Mouse (Mus musculus) testis, postnatal 14 days (tissue): Measurements from ENCODE around the gene Slc17a2.
"Not testable (repeated sequence)": the region's sequence is repeated elsewhere in the genome, so short reads cannot be mapped to it uniquely, and the experiment has no call there.

ENCODE experiments used
- DNase-seq: peaks from one replicate; pipeline ENCODE4 v3.0.0; 2021; ENCODE audit warnings: low spot score

The Slc17a2 gene

DNA sequence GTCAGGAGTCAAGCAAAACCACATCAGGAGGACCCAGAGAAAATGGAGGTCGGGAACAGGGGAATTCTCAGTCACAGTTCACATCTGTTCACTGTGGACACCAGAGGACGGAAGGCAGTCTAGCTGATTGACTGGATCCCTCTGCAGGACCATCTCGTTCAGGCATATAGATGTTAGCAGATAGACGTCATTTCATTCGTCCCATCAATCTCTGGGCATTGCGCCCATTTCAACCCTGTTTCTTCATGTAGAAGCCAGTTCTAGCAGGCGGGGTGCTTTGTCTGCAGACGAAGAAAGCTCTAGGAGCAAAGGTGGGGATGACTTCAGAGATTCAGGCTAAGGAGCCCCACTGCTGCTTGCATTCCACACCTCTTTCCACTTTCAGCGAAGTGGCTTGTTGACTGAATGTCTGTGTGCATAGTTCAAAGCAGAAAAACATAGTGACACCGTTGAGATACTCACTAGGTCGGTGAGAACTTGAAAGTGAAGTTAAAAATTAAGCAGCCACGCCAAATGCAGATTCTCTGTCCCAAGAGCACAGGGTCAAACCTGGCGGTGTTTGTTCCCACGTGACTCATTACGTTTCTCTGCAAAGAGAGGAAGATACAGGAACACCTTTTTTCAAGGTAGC is at the start of gene Slc17a2:
Gene Slc17a2, plus strand, starts transcription at position 572 of the 631 bp plus-strand sequence.
- DNase-seq: no peak

DNA sequence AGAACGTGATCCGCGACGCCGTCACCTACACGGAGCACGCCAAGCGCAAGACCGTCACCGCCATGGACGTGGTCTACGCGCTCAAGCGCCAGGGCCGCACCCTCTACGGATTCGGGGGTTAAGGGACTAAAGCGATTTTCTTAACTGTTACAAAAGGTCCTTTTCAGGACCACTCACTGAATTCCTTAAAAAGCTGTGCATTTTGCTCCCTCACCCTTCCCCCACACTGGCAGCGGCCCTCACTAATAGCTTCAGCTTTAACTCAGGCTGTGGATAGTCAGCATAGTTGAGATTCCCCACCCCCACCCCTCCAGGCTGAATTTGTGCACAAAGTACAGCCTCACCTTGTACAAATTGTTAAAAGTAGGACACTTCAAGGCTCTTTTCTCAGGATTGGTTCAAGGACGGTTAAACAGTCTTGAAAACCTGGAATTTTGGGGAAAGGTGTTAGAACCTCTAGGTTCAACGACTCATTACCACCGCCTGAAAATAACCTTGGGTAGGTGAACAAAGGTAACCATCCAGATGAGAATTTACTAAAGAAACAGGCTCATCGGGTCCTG is 49.5 kb upstream of the Slc17a2 start:
- DNase-seq: peak; percentile 73

DNA sequence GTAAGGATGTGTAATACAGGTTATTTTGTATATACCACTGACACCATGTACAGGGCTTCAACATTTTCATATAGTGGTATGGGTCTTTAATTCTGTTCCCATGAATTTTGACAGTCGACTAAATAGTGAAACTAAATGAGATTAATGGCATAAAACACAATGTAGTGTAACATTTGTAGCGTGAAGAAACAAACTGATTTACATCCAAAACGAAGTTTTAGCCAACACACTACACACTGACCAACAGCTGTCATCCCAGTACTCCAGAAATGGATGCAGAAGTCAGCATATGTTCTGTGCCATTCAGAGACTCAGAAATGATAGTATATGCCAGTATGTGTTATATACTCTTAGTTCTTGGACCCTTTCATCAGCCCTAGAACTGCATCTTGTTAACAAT is 48.9 kb upstream of the Slc17a2 start:
- no peak for DNase-seq

DNA sequence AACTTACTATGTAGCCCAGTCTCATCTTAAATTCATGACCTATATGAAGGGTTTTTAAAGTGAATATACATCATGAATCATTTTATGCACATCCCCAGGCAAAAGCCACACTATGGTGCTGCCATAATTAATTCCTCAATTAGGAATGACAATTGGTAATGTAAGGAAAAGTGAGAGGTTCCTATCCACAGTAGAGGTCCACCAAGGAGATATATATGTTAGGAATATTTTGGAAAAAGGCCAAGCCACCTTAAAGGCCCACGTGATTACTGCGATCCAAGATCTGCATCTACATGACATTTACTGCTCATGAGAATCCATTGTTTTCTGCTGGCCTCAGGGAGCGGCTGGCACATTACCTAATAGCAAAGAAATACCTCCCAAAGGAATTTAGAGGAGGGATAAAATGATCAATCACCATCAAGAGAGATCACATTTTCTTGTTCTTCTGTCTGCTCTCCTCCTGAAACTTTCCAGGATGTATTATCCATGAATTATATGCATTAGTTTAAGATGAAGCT is 47.5 kb upstream of the Slc17a2 start:
- DNase-seq: no peak

DNA sequence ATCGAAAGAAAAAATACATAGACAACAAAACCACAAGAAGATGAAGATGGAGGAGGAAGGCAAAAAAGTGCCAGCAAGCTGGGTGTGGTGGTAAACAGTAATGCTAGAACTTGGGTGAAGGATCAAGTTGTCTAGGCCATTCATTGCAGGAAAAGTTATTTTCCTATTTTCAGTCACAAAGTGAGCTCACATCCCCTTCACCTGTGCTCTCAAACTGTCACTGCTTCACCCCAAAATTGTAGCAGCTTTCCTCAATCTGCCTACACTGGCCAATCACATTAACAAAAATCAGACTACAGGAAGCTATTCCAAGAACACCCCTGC is 46.9 kb upstream of the Slc17a2 start:
- no peak for DNase-seq

DNA sequence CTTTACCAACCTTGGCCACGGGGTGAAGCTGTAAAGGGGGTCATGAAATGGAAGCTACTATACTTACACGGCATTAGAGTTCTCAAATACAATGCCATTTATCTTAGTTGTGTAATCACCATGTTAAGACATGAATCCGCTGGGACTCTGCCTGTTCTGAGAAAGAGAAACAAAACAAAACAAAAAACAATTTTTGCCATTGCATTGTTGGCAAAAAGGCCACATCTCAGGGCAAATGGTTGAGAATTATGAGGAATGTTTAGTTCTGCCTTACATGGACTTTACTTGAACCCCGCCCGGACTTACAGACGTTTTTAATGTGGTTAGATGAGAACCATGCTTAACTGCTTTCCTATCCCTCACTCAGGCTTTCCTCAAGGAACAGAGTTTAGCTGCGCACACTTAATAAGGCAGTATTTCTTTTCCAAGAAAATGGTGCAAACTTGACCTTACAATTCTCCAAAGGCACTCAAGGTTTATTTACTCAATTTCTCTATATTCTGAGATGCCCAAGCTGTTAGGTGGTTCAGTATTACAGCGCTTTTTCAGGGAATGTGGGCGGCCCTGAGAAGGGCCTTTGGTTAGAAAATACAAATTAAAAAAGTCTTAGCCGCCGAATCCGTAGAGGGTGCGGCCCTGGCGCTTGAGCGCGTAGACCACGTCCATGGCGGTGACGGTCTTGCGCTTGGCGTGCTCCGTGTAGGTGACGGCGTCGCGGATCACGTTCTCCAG is 46.4 kb upstream of the Slc17a2 start:
- no peak for DNase-seq

DNA sequence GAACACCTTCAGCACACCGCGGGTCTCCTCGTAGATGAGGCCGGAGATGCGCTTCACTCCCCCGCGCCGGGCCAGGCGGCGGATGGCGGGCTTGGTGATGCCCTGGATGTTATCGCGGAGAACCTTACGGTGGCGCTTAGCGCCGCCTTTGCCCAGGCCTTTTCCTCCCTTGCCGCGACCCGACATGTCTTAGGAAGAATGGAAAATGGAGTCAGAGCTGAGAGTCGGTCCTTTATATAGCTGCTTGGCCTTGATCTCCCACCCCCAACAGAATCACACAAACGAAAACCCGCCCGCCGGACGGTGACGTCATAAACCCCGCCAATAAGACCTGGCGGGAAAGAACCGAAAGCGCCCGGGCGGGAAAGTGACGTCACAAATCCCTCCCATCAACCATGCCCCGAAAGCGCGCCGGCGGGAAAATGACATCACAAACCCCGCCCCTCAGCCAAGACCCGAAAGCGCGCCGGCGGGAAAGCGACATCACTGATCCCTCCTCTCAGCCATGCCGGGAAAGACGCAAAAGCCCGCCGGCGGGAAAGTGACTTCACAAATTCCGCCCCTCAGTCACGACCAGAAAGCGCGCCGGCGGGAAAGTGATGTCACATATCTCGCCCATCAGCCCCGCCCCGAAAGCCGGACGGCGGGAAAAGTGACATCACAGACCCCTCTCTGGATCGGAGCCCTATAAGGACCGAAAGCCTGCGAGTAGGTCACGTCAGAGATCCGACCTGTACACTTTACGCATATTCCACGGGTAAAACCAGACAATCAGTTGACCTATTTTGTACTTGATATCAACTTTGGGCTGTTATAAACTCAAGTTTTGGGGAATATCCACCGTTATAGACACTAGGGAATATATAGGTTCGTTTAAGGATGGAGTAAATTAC is 45.6 kb upstream of the Slc17a2 start, which contains the start of gene Hist1h4a:
Gene Hist1h4a, minus strand, starts transcription at position 259 of the 893 bp plus-strand sequence.
- peak; percentile 98 for DNase-seq

DNA sequence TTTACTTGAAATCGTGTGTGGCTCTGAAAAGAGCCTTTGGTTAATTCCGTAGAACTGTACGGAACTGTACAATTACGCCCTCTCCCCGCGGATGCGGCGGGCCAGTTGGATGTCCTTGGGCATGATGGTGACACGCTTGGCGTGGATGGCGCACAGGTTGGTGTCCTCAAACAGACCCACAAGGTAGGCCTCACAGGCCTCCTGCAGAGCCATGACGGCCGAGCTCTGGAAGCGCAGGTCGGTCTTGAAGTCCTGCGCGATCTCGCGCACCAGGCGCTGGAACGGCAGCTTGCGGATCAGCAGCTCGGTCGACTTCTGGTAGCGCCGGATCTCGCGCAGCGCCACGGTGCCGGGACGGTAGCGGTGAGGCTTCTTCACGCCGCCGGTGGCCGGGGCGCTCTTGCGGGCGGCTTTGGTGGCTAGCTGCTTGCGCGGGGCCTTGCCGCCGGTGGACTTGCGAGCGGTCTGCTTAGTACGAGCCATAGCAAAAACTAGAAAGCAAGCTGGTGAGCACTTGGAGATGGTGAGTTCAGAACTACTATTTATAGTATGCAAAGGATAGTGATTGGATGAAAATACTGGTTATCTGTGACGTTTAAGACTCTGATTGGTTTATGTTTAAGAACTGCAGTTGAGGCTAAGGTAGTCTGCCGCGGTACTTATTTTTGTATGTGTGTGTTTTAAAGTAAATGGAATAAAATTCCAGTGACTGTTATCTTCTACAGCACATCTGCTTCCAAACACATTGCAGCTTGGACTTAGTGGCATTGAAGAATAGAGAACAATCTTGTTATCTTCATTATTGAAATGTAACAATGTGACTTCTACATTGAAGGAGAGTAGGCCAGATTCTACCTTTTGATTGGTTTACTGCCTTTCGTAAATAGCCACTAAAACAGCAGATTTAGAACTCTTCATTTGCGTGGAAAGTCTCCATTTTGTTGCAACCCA is 44.6 kb upstream of the Slc17a2 start, which contains the start of gene Hist1h3a:
Gene Hist1h3a, minus strand, starts transcription at position 516 of the 951 bp plus-strand sequence.
- DNase-seq: peak; percentile 87

DNA sequence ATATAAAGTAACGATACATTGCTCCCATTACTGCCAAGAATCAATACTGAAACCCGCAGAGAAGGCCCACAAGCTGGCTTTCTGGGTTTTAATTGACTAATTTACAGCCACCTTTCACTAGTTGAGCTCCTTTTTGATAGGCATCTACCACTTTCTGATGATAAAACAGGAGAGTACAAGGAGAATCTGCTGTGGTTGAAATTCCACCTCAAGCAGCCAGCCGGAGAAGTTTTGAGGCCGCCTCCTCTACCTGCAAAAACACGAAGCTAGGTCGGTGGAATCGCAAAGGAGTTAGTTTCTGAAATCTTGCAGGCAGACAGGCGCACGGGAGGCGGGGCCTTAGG is 43.6 kb upstream of the Slc17a2 start:
- no peak for DNase-seq

DNA sequence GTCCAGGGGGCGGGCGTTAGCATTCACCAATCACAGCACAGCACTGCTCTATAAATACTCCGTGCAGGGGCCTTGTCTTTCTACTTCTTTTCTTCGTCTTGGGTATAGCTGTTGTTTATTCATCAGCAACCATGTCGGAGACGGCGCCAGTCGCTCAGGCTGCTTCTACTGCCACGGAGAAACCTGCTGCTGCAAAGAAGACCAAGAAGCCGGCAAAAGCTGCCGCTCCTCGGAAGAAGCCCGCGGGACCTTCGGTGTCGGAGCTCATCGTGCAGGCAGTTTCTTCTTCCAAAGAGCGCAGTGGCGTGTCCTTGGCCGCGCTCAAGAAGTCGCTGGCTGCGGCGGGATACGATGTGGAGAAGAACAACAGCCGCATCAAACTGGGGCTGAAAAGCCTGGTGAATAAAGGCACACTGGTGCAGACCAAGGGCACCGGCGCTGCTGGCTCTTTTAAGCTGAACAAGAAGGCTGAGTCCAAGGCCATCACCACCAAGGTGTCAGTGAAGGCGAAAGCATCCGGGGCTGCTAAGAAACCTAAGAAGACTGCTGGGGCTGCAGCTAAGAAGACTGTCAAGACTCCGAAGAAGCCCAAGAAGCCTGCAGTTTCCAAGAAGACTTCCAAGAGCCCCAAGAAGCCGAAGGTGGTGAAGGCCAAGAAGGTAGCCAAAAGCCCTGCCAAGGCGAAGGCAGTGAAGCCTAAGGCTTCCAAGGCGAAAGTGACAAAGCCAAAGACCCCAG is 43.0 kb upstream of the Slc17a2 start, which contains the start of gene Hist1h1a:
Gene Hist1h1a, plus strand, starts transcription at position 81 of the 738 bp plus-strand sequence.
- peak; percentile 94 for DNase-seq

DNA sequence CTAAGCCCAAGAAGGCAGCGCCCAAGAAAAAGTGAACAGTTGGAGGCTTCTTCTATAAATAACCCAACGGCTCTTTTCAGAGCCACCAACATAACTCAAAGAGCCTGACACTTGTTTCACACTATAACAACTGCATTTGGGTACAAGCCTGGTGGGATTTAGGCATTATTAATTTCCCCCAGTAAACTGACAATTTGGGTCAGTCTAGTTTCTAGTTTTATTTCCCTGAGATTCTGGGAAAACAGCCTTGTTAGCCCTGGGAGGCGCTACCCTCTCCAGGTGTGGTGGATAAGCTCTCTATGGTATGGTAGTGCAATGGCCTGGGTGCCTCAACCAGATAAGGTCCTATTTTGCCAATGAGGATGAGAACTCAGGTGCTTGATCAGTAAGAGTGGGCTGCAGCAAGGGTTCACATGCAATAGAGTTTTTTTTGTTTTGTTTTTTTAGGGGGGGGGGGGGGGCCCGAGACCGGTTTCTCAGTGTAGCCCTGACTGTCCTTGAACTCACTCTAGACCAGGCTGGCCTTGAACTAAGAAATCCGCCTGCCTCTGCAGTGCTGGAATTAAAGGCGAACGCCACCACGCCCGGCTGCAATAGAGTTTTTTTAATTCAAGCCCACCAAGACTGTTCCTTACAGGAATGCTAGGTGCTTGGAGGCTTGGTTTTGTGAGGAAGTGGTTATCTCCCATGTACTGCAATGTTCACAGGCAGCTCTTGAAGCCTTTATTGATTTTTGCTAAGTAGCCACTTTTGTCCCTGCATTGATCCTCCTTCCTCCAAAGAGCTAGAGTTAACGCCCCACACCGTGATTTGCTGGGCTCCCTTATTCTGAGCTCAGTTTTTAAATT is 42.2 kb upstream of the Slc17a2 start:
- peak; percentile 58 for DNase-seq

DNA sequence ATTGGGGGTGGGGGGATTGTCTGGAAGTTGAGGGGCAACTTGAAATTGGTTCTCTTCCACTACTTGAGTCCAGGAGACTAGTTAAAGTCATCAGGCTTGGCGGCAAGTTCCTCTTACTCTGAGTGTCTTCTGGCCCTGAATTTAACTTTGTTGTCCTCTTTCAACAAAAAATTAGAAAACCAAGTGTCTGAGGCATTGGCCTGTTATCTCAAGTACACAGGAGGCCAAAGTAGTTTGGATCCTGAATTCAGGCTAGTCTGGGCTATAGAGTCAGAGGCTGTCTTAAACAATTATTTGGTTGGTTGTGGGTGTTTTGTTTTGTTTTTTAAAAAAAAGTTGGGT is 41.6 kb upstream of the Slc17a2 start:
- no peak for DNase-seq

DNA sequence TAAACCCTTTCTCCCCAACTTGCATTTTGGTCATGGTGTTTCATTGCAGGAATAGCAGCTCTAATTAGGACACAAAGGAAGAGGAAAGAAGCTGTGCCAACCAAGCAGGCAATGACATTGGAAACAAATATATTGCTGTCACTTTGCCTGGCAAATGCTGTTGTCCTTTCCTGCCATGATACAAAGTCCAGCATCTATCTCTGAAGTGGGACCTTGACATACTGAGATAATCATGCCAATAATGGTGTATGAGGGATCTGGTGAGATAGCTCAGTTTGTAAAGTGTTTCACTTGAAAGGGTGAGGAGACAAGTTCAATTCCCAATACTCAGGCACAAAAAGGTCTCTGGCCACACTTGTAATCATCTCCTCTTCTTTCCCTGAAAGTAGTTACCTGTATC is 40.0 kb upstream of the Slc17a2 start:
- DNase-seq: no peak

DNA sequence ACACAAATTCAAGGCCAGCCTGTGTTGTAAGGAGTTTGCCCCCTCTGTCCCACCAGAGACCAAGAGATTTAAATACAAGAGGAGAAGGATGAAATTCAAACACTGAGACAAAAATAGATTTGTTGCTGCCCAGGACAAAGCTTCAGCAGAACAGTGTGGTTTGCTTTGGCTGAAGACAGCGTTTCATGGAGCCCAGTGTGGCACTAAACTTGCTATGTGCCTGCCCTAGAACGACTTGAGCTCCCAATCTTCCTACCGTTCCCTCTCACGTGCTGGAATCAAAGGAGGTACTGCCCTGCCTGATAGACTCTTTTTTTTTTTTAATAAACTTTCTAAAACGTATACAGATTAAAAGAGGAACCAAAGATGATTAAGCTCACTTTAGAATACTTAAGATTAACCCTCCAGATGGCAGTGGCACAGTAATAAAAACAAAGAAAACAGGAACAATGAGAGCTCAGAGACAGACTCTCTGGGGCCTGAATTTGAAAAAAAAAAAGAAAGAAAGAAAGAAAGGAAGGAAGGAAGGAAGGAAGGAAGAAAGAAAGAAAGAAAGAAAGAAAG is 37.9 kb upstream of the Slc17a2 start:
- DNase-seq: no peak

DNA sequence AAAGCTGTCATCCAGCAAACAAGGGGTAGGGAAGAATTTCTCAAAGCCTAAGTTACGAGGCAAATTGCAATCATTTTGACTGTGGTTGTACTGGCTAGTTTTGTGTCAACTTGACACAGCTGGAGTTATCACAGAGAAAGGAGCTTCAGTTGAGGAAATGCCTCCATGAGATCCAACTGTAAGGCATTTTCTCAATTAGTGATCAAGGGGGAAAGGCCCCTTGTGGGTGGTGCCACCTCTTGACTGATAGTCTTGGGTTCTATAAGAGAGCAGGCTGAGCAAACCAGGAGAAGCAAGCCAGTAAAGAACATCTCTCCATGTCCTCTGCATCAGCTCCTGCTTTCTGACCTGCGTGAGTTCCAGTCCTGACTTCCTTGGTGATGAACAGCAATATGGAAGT is 37.2 kb upstream of the Slc17a2 start, which contains the start of gene Trim38:
Gene Trim38, plus strand, starts transcription at position 301 of the 400 bp plus-strand sequence.
- DNase-seq: not testable (repeated sequence)

DNA sequence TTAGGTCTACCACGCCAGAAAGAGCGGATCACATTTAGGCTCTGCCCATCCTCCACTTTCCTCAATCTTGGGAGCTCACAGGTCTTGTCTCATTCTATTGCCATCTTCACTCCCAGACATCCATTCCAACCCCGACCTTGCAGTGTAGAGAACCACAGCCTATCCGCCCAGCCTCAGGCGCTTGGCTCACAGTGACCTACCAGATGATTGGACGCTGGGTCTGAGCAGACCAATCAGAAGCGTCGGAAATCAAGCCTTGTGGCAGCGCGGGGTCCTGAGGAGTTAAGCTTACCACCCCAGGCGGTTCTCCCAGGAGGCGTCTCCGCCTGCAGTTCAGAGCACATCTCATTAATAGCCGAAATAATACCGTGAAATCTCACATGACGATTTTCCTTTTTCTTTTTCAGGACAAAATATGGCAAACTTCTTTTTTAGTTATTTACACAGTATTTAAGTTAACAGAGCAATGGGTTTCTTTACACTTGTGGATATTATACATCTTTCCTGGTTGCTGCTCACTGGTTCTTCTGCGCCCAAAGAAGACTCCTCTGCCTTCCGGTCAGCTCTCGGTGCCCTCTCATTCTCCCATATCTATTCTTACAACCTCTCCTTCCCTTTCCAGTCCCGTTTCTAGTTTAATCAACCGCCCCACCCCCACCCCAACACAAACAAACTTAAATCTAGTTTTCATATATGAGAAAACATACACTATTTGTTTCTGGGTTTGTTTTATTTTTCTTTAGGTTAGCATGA is 34.1 kb upstream of the Slc17a2 start:
- peak; percentile 90 for DNase-seq

DNA sequence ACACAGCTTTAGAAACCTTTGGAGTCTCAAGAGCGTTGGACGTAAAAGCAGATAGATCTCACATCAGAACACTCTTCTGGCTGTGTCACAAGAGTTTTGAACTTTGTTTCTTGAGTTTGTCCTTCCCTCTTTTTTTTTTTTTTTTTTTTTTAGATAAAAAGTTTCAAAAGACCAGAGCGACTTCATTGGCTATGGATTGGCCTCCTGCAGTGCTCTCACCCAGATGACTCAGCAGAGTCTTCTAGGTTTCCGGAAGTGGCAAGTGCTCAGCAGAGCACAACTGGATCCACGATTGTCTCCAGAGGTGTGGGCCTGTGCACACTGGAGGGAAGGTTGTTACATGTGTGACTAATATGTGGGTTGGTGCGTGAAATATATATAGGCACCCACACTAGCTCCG is 28.5 kb upstream of the Slc17a2 start:
- no peak for DNase-seq

DNA sequence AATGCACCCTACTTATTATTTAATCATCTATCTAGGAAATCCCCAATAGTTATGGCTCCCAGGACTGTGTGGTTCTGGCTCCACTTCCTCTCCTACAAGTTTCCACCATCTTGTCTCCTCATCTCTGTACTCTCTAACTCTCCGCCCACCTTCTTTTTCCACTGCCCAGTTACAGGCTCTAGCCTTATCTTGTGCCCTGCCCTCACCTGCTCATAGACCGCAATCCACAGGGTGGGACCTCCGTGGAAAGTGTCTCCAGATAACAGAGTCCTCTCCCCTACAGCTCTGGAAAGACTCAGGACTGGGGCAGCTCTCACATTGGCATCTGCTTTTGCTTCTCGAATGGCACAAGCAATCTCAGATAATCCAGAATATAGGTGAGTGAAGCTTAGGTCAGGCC is 27.8 kb upstream of the Slc17a2 start:
- DNase-seq: no peak
